Mouse (Mus musculus) Patski (cell line): Measurements from ENCODE around the gene Gm11020. TPM values are rescaled to one million over a fixed set of nuclear protein-coding genes. Genes with fewer than 3 reads are reported as not detected.

ENCODE experiments used
- ATAC-seq: fragments of 100-300 bp; one replicate; pipeline ENCODE4 v1.8.0; 2021
- CTCF ChIA-PET: fragments of 350-600 bp; sonication (Branson Sonifier 250); formaldehyde crosslinking; loops from one replicate; lab custom pipeline; 2022; ENCODE audit warnings: inconsistent platforms; lab: Charles Lee
- POLR2A ChIA-PET: fragments of 350-600 bp; sonication (Branson Sonifier 250); formaldehyde crosslinking; loops from one replicate; lab custom pipeline; 2022; ENCODE audit warnings: antibody characterized with exemption, inconsistent platforms; lab: Charles Lee
- DNase-seq: peaks from one replicate; pipeline ENCODE4 v3.0.0-alpha.2; 2011; ENCODE audit warnings: low read depth, low spot score
- H3K27me3 ChIP-seq: fragments of 371-371 bp; one replicate; pipeline ENCODE4 v1.5.1; 2021
- CTCF ChIP-seq: fragments of 100-300 bp; IDR thresholded peaks from one replicate; pipeline ENCODE4 v1.5.1; 2021
- in situ Hi-C: fragments of 300-500 bp; cut with MboI; formaldehyde crosslinking; loops from 3 replicates; pipeline ENCODE4 v1.11.1; 2018; ENCODE audit warnings: low pct_unique_long_range_greater_than_20kb, mixed read lengths
- polyA plus RNA-seq: library from polyadenylated mRNA; unstranded; gene quantifications from one replicate; pipeline ENCODE4 v1.2.3, GENCODE M21; 2021

Gene Gm11020
- polyA plus RNA-seq, 1 experiment from 2014 or later, result not detected

- DNase-seq (no peak), ATAC-seq (no peak)
- TF ChIP-seq CTCF, result no peak
- CTCF ChIA-PET, result interaction anchor here (1.1 to 2.2 kb wide), 5 partner anchors 8 to 101 kb away, joined by 3 to 9 read pairs (median 4); partner anchors contain the start of gene Dync1li2
- POLR2A ChIA-PET, result interaction anchor here (0.8 to 1.2 kb wide), 2 partner anchors 101 kb away, joined by 4 to 5 read pairs; partner anchors contain the start of gene Dync1li2
- no peaks in the 10 kb centered on the region for H3K27me3 ChIP-seq
- in situ Hi-C loops, result loop anchor here (5.0 to 25.0 kb wide), 4 partner anchors 61 to 221 kb away; partner anchors contain the start of gene Dync1li2
These were observed 20.3 kb downstream of the Gm11020 start for GRCm38 (mm10) chr8:104341678-104342077.

- ATAC-seq (no peak), DNase-seq (no peak)
- H3K27me3 ChIP-seq, result no peaks in the 10 kb centered on the region
- in situ Hi-C loops, result loop anchor here (5.0 to 25.0 kb wide), 4 partner anchors 60 to 220 kb away; partner anchors contain the start of gene Dync1li2
- POLR2A ChIA-PET, result interaction anchor here (1.2 kb wide), 1 partner anchor 100 kb away, joined by 5 read pairs; the partner anchor contains the start of gene Dync1li2
- no peak for TF ChIP-seq CTCF
- CTCF ChIA-PET, result interaction anchor here (0.6 to 3.7 kb wide), 13 partner anchors 9 to 228 kb away, joined by 3 to 19 read pairs (median 4); partner anchors contain the start of gene Dync1li2
These were observed 21.1 kb downstream of the Gm11020 start for GRCm38 (mm10) chr8:104342426-104342825.

GRCm38 (mm10) chr8:104343957-104344356 lies 22.6 kb downstream of the Gm11020 start:
- in situ Hi-C loops, result loop anchor here (5.0 to 25.0 kb wide), 4 partner anchors 58 to 218 kb away; partner anchors contain the start of gene Dync1li2
- peak; percentile 48 for DNase-seq
- ChIA-PET POLR2A (interaction anchor here (1.0 to 1.4 kb wide), 2 partner anchors 49 to 88 kb away, joined by 3 read pairs; no protein-coding TSS in a partner anchor), CTCF (interaction anchor here (0.6 to 3.7 kb wide), 22 partner anchors 10 to 227 kb away, joined by 3 to 19 read pairs (median 4); partner anchors contain the start of gene Dync1li2)
- H3K27me3 ChIP-seq, result no peaks in the 10 kb centered on the region
- ATAC-seq, result peak; percentile 55
- TF ChIP-seq CTCF, result no peak

- no peak for TF ChIP-seq CTCF
- ATAC-seq (no peak), DNase-seq (no peak)
- in situ Hi-C loops, result loop anchor here (5.0 to 25.0 kb wide), 4 partner anchors 58 to 218 kb away; partner anchors contain the start of gene Dync1li2
- no peaks in the 10 kb centered on the region for H3K27me3 ChIP-seq
- ChIA-PET POLR2A (interaction anchor here (1.0 kb wide), 1 partner anchor 87 kb away, joined by 3 read pairs; no protein-coding TSS in a partner anchor), CTCF (interaction anchor here (0.8 to 3.7 kb wide), 18 partner anchors 10 to 226 kb away, joined by 3 to 19 read pairs (median 6); partner anchors contain the start of gene Dync1li2)
These were observed 23.3 kb downstream of the Gm11020 start for GRCm38 (mm10) chr8:104344622-104345021.

GRCm38 (mm10) chr8:104346706-104347105 lies 25.3 kb downstream of the Gm11020 start:
- no peaks in the 10 kb centered on the region for H3K27me3 ChIP-seq
- CTCF ChIA-PET, result interaction anchor here (0.8 kb wide), 1 partner anchor 14 kb away, joined by 3 read pairs; no protein-coding TSS in a partner anchor
- in situ Hi-C loops, result loop anchor here (10.0 to 25.0 kb wide), 3 partner anchors 98 to 216 kb away; partner anchors contain the start of gene Dync1li2
- no peak for ATAC-seq
- DNase-seq, result no peak
- POLR2A ChIA-PET, result interaction anchor here (1.4 kb wide), 1 partner anchor 20 kb away, joined by 3 read pairs; no protein-coding TSS in a partner anchor
- no peak for TF ChIP-seq CTCF

GRCm38 (mm10) chr8:104348971-104349370 lies 27.6 kb downstream of the Gm11020 start:
- ATAC-seq (no peak), DNase-seq (no peak)
- in situ Hi-C loops, result loop anchor here (10.0 to 25.0 kb wide), 3 partner anchors 96 to 213 kb away; partner anchors contain the start of gene Dync1li2
- H3K27me3 ChIP-seq, result no peaks in the 10 kb centered on the region
- ChIA-PET CTCF (interaction anchor here (1.0 kb wide), 1 partner anchor 55 kb away, joined by 4 read pairs; no protein-coding TSS in a partner anchor), POLR2A (no interaction called here)
- TF ChIP-seq CTCF, result no peak

- no peaks in the 10 kb centered on the region for H3K27me3 ChIP-seq
- TF ChIP-seq CTCF, result no peak
- ChIA-PET POLR2A (interaction anchor here (0.6 kb wide), 1 partner anchor 228 kb away, joined by 3 read pairs; no protein-coding TSS in a partner anchor), CTCF (no interaction called here)
- in situ Hi-C loops, result no loop called here
- DNase-seq (no peak), ATAC-seq (no peak)
These were observed 28.7 kb downstream of the Gm11020 start for GRCm38 (mm10) chr8:104350047-104350446.

GRCm38 (mm10) chr8:104353186-104353585 lies 31.8 kb downstream of the Gm11020 start:
- H3K27me3 ChIP-seq, result no peaks in the 10 kb centered on the region
- TF ChIP-seq CTCF, result no peak
- ATAC-seq, result no peak
- ChIA-PET CTCF (interaction anchor here (0.9 to 1.4 kb wide), 2 partner anchors 25 to 79 kb away, joined by 3 to 4 read pairs; no protein-coding TSS in a partner anchor), POLR2A (no interaction called here)
- in situ Hi-C loops, result no loop called here
- DNase-seq, result no peak

GRCm38 (mm10) chr8:104354504-104354903 lies 33.1 kb downstream of the Gm11020 start:
- no peak for TF ChIP-seq CTCF
- in situ Hi-C loops, result no loop called here
- ChIA-PET POLR2A (no interaction called here), CTCF (interaction anchor here (1.3 to 2.4 kb wide), 3 partner anchors 11 to 23 kb away, joined by 3 to 6 read pairs (median 4); no protein-coding TSS in a partner anchor)
- DNase-seq, result no peak
- ATAC-seq, result no peak
- H3K27me3 ChIP-seq, result no peaks in the 10 kb centered on the region

- ATAC-seq, result no peak
- H3K27me3 ChIP-seq, result no peaks in the 10 kb centered on the region
- ChIA-PET POLR2A (no interaction called here), CTCF (interaction anchor here (1.2 to 2.1 kb wide), 2 partner anchors 9 to 25 kb away, joined by 3 to 8 read pairs; no protein-coding TSS in a partner anchor)
- DNase-seq, result no peak
- in situ Hi-C loops, result no loop called here
- TF ChIP-seq CTCF, result no peak
These were observed 37.3 kb downstream of the Gm11020 start for GRCm38 (mm10) chr8:104358637-104359036.
